Mouse (Mus musculus): ENCODE measurements around the gene Mtmr6.

The Mtmr6 gene

GRCm38 (mm10) chr14:60264990-60265876, at the start of gene Mtmr6:
Gene Mtmr6, plus strand, starts transcription at chr14:60265228.
- DNase-seq (ENCODE audit: low spot score in 2 of 2) = peak; percentile 92 to 94

- DNase-seq (ENCODE audit: low spot score in 2 of 2) = no peak
These were observed 48.9 kb upstream of the Mtmr6 start for GRCm38 (mm10) chr14:60216125-60216524.

- no peak for DNase-seq (ENCODE audit: low spot score in 2 of 2)
These were observed 47.4 kb upstream of the Mtmr6 start for GRCm38 (mm10) chr14:60217616-60218015.

- no peak for DNase-seq (ENCODE audit: low spot score in 2 of 2)
These were observed 45.1 kb upstream of the Mtmr6 start for GRCm38 (mm10) chr14:60219886-60220285.

- no peak for DNase-seq (ENCODE audit: low spot score in 2 of 2)
These were observed 26.5 kb upstream of the Mtmr6 start for GRCm38 (mm10) chr14:60238551-60238950.

GRCm38 (mm10) chr14:60250366-60250765, 14.7 kb upstream of the Mtmr6 start:
- DNase-seq (ENCODE audit: low spot score in 2 of 2) = no peak

GRCm38 (mm10) chr14:60250879-60251278, 14.1 kb upstream of the Mtmr6 start:
- DNase-seq (ENCODE audit: low spot score in 2 of 2) = no peak

- peak; percentile 97 to 98 for DNase-seq (ENCODE audit: low spot score in 2 of 2)
These were observed 13.6 kb upstream of the Mtmr6 start, which contains the start of the genes Nupl1 and Gm49336 for GRCm38 (mm10) chr14:60251281-60252003. Gene Nupl1, minus strand, starts transcription at chr14:60251431. Gene Gm49336, minus strand, starts transcription at chr14:60251507.

GRCm38 (mm10) chr14:60252004-60253000, 12.7 kb upstream of the Mtmr6 start:
- DNase-seq (ENCODE audit: low spot score in 2 of 2) = no peak

GRCm38 (mm10) chr14:60253466-60253865, 11.6 kb upstream of the Mtmr6 start:
- no peak for DNase-seq (ENCODE audit: low spot score in 2 of 2)

- DNase-seq (ENCODE audit: low spot score in 2 of 2) = no peak
These were observed 10.3 kb upstream of the Mtmr6 start for GRCm38 (mm10) chr14:60254774-60255173.

GRCm38 (mm10) chr14:60256356-60256755, 8.7 kb upstream of the Mtmr6 start:
- DNase-seq (ENCODE audit: low spot score in 2 of 2) = no peak

GRCm38 (mm10) chr14:60257101-60257500, 7.9 kb upstream of the Mtmr6 start:
- DNase-seq (ENCODE audit: low spot score in 2 of 2) = no peak

GRCm38 (mm10) chr14:60257851-60258250, 7.2 kb upstream of the Mtmr6 start:
- no peak for DNase-seq (ENCODE audit: low spot score in 2 of 2)

- DNase-seq (ENCODE audit: low spot score in 2 of 2) = no peak
These were observed 2.7 kb upstream of the Mtmr6 start for GRCm38 (mm10) chr14:60262316-60262715.

GRCm38 (mm10) chr14:60269333-60269732, 4.3 kb downstream of the Mtmr6 start:
- DNase-seq (ENCODE audit: low spot score in 2 of 2) = peak; percentile 49 to 54

- DNase-seq (ENCODE audit: low spot score in 2 of 2) = no peak
These were observed 8.3 kb downstream of the Mtmr6 start for GRCm38 (mm10) chr14:60273346-60273745.

- DNase-seq (ENCODE audit: low spot score in 2 of 2) = no peak
These were observed 10.6 kb downstream of the Mtmr6 start for GRCm38 (mm10) chr14:60275301-60276276.

GRCm38 (mm10) chr14:60286194-60286863, 21.3 kb downstream of the Mtmr6 start:
- no peak for DNase-seq (ENCODE audit: low spot score in 2 of 2)

GRCm38 (mm10) chr14:60290363-60290762, 25.3 kb downstream of the Mtmr6 start:
- no peak for DNase-seq (ENCODE audit: low spot score in 2 of 2)

Measured in natural killer cell, adult 2 months (primary cell).